Mouse (Mus musculus): ENCODE measurements around the gene Prkce.

- no peak for TF ChIP-seq CTCF (IDR thresholded peaks at IDR 0.05; ENCODE audit: low read depth)
- TF ChIP-seq EP300 (IDR thresholded peaks at IDR 0.05; ENCODE audit: low read depth): no peak
These were observed 286.7 kb downstream of the Prkce start for GRCm38 (mm10) chr17:86454351-86454706.
